17 mouse cellular contexts compared by ENCODE assay signal in genomic region chr4:106186684-106187083, GRCm38 (mm10).
DNase-seq lines count a peak whose midpoint lies in the region; ATAC-seq and TF ChIP-seq lines count a peak whose summit lies in the region.
"Had no signal": no experiment of that assay in that cellular context is flagged by ENCODE, and none has a peak within 500 bp of the region (broad histone marks: within the 10 kb centered on the region; RNA-seq: fewer than 3 reads in every experiment).

No protein-coding gene starts in this region.

- H3K4me1 ChIP-seq in embryonic facial prominence, embryonic 13.5 days: peaks cover 21% of the 10 kb centered on the region
- peaks cover 8% of the 10 kb centered on the region; the same call in 1 of the 2 replicates for H3K4me1 ChIP-seq in embryonic facial prominence, embryonic 10.5 days
- no peaks in the 10 kb centered on the region for H3K4me1 ChIP-seq in heart, embryonic 12.5 days (replicated peaks)
- no peaks in the 10 kb centered on the region for H3K4me1 ChIP-seq in hindbrain, postnatal 0 days (ENCODE audit: insufficient read depth, low read length)
- H3K4me1 ChIP-seq: limb, embryonic 15.5 days had no signal

- no peaks in the 10 kb centered on the region for H3K27me3 ChIP-seq in embryonic facial prominence, embryonic 13.5 days
- H3K27me3 ChIP-seq in embryonic facial prominence, embryonic 10.5 days (replicated peaks; ENCODE audit: low read depth, poor library complexity, severe bottlenecking): no peaks in the 10 kb centered on the region
- no peaks in the 10 kb centered on the region for H3K27me3 ChIP-seq in heart, embryonic 12.5 days (replicated peaks)
- no peaks in the 10 kb centered on the region for H3K27me3 ChIP-seq in hindbrain, postnatal 0 days (ENCODE audit: insufficient read depth, low read length)
- H3K27me3 ChIP-seq: embryonic facial prominence, embryonic 12.5 days; limb, embryonic 15.5 days had no signal

- WGBS in embryonic facial prominence, embryonic 13.5 days: 57% methylated on average over 7 of the region's 7 CpGs
- WGBS in embryonic facial prominence, embryonic 10.5 days: 92% methylated on average over 7 of the region's 7 CpGs
- 79% methylated on average over 7 of the region's 7 CpGs for WGBS in heart, embryonic 12.5 days
- 86% methylated on average over 7 of the region's 7 CpGs for WGBS in hindbrain, postnatal 0 days

- ATAC-seq in embryonic facial prominence, embryonic 13.5 days (ENCODE audit: insufficient number of reproducible peaks, insufficient read depth, low FRiP score, low TSS enrichment, low read depth): no peak
- no peak for ATAC-seq in heart, embryonic 12.5 days (ENCODE audit: insufficient number of reproducible peaks, low FRiP score)
- ATAC-seq in hindbrain, postnatal 0 days: no peak
- ATAC-seq: forebrain, embryonic 16.5 days; hindbrain, embryonic 16.5 days had no signal

- H3K9ac ChIP-seq in embryonic facial prominence, embryonic 13.5 days: no peak overlapping the region
- H3K9ac ChIP-seq in heart, embryonic 12.5 days: no peak overlapping the region
- no peak overlapping the region for H3K9ac ChIP-seq in hindbrain, postnatal 0 days (replicated peaks; ENCODE audit: low read length)
- H3K9ac ChIP-seq: embryonic facial prominence, embryonic 12.5 days; limb, embryonic 15.5 days had no signal

- no peaks in the 10 kb centered on the region for H3K36me3 ChIP-seq in embryonic facial prominence, embryonic 13.5 days
- no peaks in the 10 kb centered on the region for H3K36me3 ChIP-seq in embryonic facial prominence, embryonic 10.5 days (replicated peaks)
- no peaks in the 10 kb centered on the region for H3K36me3 ChIP-seq in heart, embryonic 12.5 days
- H3K36me3 ChIP-seq in hindbrain, postnatal 0 days (ENCODE audit: insufficient read depth, low read length): no peaks in the 10 kb centered on the region
- H3K36me3 ChIP-seq: embryonic facial prominence, embryonic 12.5 days; limb, embryonic 15.5 days had no signal

- no peaks in the 10 kb centered on the region; the same call in 1 of the 2 replicates for H3K9me3 ChIP-seq in embryonic facial prominence, embryonic 13.5 days
- no peaks in the 10 kb centered on the region for H3K9me3 ChIP-seq in embryonic facial prominence, embryonic 10.5 days
- H3K9me3 ChIP-seq in heart, embryonic 12.5 days (replicated peaks): peaks cover 5% of the 10 kb centered on the region
- H3K9me3 ChIP-seq in hindbrain, postnatal 0 days (ENCODE audit: low read length): no peaks in the 10 kb centered on the region
- H3K9me3 ChIP-seq: embryonic facial prominence, embryonic 12.5 days; limb, embryonic 15.5 days had no signal

- peak overlapping the region; percentile 53; the same call in 1 of the 2 replicates for H3K27ac ChIP-seq in embryonic facial prominence, embryonic 13.5 days
- no peak overlapping the region for H3K27ac ChIP-seq in embryonic facial prominence, embryonic 10.5 days (replicated peaks)
- H3K27ac ChIP-seq in heart, embryonic 12.5 days (ENCODE audit: poor library complexity, severe bottlenecking): no peak overlapping the region
- no peak overlapping the region for H3K27ac ChIP-seq in hindbrain, postnatal 0 days
- H3K27ac ChIP-seq: embryonic facial prominence, embryonic 12.5 days had no signal

- no peak for DNase-seq in embryonic facial prominence, embryonic 10.5 days (ENCODE audit: low spot score)
- DNase-seq in heart, adult 8-10 months (ENCODE audit: low spot score): peak; percentile 48
- peak; percentile 72 for DNase-seq in 3T3-L1 (ENCODE audit: low read depth, low spot score)
- peak; percentile 72 for DNase-seq in brain, adult 2 months (ENCODE audit: low read depth, low spot score)
- DNase-seq in hindbrain, postnatal 0 days (ENCODE audit: low spot score): no peak
- no peak for DNase-seq in cerebellum, postnatal 14 days
- DNase-seq: cerebellum, adult 11 months; kidney, adult 8-10 months; midbrain, embryonic 14.5 days; right cerebral cortex, adult 18-20 months; thymus, adult 2 months had no signal

- H3K4me2 ChIP-seq in embryonic facial prominence, embryonic 13.5 days: no peak overlapping the region
- no peak overlapping the region for H3K4me2 ChIP-seq in heart, embryonic 12.5 days
- no peak overlapping the region for H3K4me2 ChIP-seq in hindbrain, postnatal 0 days (ENCODE audit: low read depth, low read length)
- H3K4me2 ChIP-seq: embryonic facial prominence, embryonic 12.5 days; limb, embryonic 15.5 days had no signal

- no peak for TF ChIP-seq CTCF in hindbrain, postnatal 0 days (IDR thresholded peaks at IDR 0.05; ENCODE audit: low read depth)

- no peak overlapping the region for H3K4me3 ChIP-seq in embryonic facial prominence, embryonic 13.5 days
- H3K4me3 ChIP-seq in embryonic facial prominence, embryonic 10.5 days: no peak overlapping the region
- H3K4me3 ChIP-seq in heart, embryonic 12.5 days: no peak overlapping the region
- no peak overlapping the region for H3K4me3 ChIP-seq in hindbrain, postnatal 0 days (ENCODE audit: low read length)
- H3K4me3 ChIP-seq: embryonic facial prominence, embryonic 12.5 days; limb, embryonic 15.5 days had no signal

Comparison
In these comparisons a context has a peak if more than half of its experiments do, and no peak if none do; other contexts are left out.
1. DNase-seq: peak in heart, adult 8-10 months (single experiment), 3T3-L1 (single experiment) and brain, adult 2 months (single experiment); none in embryonic facial prominence, embryonic 10.5 days (single experiment), hindbrain, postnatal 0 days (single experiment) and cerebellum, postnatal 14 days (0 of 2).